Mouse (Mus musculus): Measurements from ENCODE around the gene BC049762.

DNA sequence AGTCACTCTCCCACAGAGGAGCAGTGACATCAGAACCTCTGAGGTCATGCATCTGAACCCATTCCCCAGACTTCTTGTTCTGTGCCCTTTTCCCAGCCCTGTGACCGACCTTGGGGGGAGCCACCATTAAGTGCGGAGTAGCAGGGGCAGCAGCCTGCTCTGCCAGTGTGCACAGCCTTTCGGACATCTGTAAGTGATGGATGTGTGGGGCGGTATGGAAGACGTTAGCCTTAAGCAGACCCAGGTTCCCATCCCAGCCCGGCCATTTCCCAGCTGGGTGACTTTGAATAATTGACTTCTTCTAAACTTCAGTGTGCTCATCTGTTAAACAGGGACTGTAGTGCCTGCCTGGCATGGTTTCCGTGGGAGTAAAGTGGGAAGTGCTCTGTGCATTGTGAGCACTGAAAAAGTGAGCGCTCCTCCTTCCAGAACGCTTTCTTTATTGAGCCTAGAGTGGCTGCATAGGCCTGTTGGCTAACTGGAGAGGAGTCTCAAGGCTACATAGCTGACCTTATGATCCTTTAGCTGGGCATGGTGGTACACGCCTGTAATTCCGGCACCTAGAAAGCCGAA lies 41.2 kb upstream of the BC049762 start:
- TF ChIP-seq CTCF (IDR thresholded peaks at IDR 0.05; ENCODE audit: low read depth, low read length) = no peak
- no peak for TF ChIP-seq EP300 (IDR thresholded peaks at IDR 0.05; ENCODE audit: insufficient read depth, low read depth, low read length)

Data from ES-Bruce4 (cell line).